28 mouse cellular contexts compared by ENCODE assay signal in the genomic region with DNA sequence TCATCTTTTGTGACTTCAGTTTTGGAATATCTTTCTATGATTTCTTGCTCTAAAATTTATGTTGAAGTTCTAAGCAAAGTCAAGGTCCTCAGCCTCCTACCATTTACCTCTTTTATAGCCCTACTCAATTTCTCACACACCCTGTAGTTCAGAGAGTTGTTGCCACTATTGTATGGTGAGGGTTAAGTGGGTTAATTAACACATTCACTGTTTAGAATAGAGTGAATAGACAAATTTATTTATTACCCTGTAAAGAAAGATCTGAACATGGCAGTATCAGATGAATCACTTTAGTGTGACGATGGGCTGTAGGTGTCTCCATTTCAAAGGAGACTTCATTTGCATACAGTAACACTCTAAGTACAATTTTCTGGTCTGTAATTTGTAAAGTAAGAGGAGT.
"Had no signal": no experiment of that assay in that cellular context is flagged by ENCODE, and none has a peak within 500 bp of the region (broad histone marks: within the 10 kb centered on the region; RNA-seq: fewer than 3 reads in every experiment).

No protein-coding gene starts in this region.

- H3K27me3 ChIP-seq: embryonic facial prominence, embryonic 12.5 days; embryonic facial prominence, embryonic 13.5 days; embryonic facial prominence, embryonic 15.5 days; forebrain, embryonic 12.5 days; forebrain, embryonic 13.5 days; forebrain, embryonic 15.5 days had no signal

- H3K4me1 ChIP-seq: embryonic facial prominence, embryonic 10.5 days; embryonic facial prominence, embryonic 12.5 days; embryonic facial prominence, embryonic 13.5 days; embryonic facial prominence, embryonic 15.5 days; forebrain, embryonic 10.5 days; forebrain, embryonic 12.5 days; forebrain, embryonic 13.5 days; forebrain, embryonic 15.5 days had no signal

- ATAC-seq: forebrain, embryonic 13.5 days; forebrain, embryonic 14.5 days; forebrain, embryonic 15.5 days; forebrain, embryonic 16.5 days; forebrain, postnatal 0 days had no signal

- DNase-seq: cerebellum, adult 2 months; cerebellum, adult 8-10 months; cerebellum, adult 9-10 months; cerebellum, adult 9-11 months; cerebellum, postnatal 10 days; cerebellum, postnatal 14 days; cerebellum, postnatal 25 days; cerebellum, postnatal 36 days; embryo, embryonic 11 days; forebrain, postnatal 0 days; gastrocnemius, adult 2 months; gastrocnemius, postnatal 10 days; gastrocnemius, postnatal 14 days; gastrocnemius, postnatal 25 days; gastrocnemius, postnatal 36 days; heart, adult 11 months; heart, adult 18-20 months had no signal

- H3K27ac ChIP-seq: embryonic facial prominence, embryonic 10.5 days; embryonic facial prominence, embryonic 12.5 days; embryonic facial prominence, embryonic 13.5 days; embryonic facial prominence, embryonic 15.5 days; forebrain, embryonic 10.5 days; forebrain, embryonic 12.5 days; forebrain, embryonic 13.5 days; forebrain, embryonic 15.5 days; gastrocnemius, adult 2 months had no signal

- H3K9ac ChIP-seq: embryonic facial prominence, embryonic 12.5 days; embryonic facial prominence, embryonic 13.5 days; embryonic facial prominence, embryonic 15.5 days; forebrain, embryonic 12.5 days; forebrain, embryonic 13.5 days; forebrain, embryonic 15.5 days; forebrain, postnatal 0 days had no signal

- H3K4me3 ChIP-seq: embryonic facial prominence, embryonic 10.5 days; embryonic facial prominence, embryonic 12.5 days; embryonic facial prominence, embryonic 13.5 days; embryonic facial prominence, embryonic 15.5 days; erythroblast, embryonic 14.5 days; forebrain, embryonic 10.5 days; forebrain, embryonic 12.5 days; forebrain, embryonic 13.5 days; forebrain, embryonic 15.5 days; gastrocnemius, adult 2 months had no signal

- H3K9me3 ChIP-seq: embryonic facial prominence, embryonic 10.5 days; embryonic facial prominence, embryonic 12.5 days; embryonic facial prominence, embryonic 13.5 days; embryonic facial prominence, embryonic 15.5 days; forebrain, embryonic 10.5 days; forebrain, embryonic 12.5 days; forebrain, embryonic 13.5 days; forebrain, embryonic 15.5 days had no signal

- H3K36me3 ChIP-seq: embryonic facial prominence, embryonic 10.5 days; embryonic facial prominence, embryonic 12.5 days; embryonic facial prominence, embryonic 13.5 days; embryonic facial prominence, embryonic 15.5 days; forebrain, embryonic 10.5 days; forebrain, embryonic 12.5 days; forebrain, embryonic 15.5 days had no signal

- H3K4me2 ChIP-seq: embryonic facial prominence, embryonic 12.5 days; embryonic facial prominence, embryonic 13.5 days; embryonic facial prominence, embryonic 15.5 days; forebrain, embryonic 12.5 days; forebrain, embryonic 13.5 days; forebrain, embryonic 15.5 days had no signal
